Mouse (Mus musculus) kidney, adult 11 months (tissue): Measurements from ENCODE around the gene Sirpb1a.
"Not testable (repeated sequence)": the region's sequence is repeated elsewhere in the genome, so short reads cannot be mapped to it uniquely, and the experiment has no call there.

Experiments used
- DNase-seq: peaks from one replicate; pipeline ENCODE4 v3.0.0; 2022

Gene Sirpb1a

DNA sequence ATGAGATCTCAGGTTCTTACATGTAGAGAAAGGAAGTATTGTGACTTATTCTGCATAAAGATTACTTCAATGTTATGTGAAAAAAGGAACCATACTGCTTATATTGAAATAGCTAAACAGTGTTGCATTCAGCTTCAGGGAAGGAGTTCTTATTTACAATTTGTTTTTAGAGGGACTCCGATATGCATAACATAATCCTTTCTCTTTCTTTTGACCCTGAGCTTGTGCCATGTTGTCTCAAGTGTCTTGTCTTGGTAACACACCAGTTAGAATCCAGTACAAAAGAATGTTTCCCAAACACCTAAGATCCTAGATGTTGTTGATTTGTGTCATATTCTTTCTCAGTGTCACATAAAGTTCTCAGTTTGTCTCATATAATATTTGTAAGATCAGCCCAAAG lies at the start of gene Sirpb1a:
TSS of gene Sirpb1a (minus strand) at position 74 of the 400 bp plus-strand sequence.
- not testable (repeated sequence) for DNase-seq

- not testable (repeated sequence) for DNase-seq
These were observed 48.5 kb upstream of the Sirpb1a start for GRCm38 (mm10) chr3:15474831-15475230.

GRCm38 (mm10) chr3:15470158-15470557 lies 43.8 kb upstream of the Sirpb1a start:
- DNase-seq: not testable (repeated sequence)

DNA sequence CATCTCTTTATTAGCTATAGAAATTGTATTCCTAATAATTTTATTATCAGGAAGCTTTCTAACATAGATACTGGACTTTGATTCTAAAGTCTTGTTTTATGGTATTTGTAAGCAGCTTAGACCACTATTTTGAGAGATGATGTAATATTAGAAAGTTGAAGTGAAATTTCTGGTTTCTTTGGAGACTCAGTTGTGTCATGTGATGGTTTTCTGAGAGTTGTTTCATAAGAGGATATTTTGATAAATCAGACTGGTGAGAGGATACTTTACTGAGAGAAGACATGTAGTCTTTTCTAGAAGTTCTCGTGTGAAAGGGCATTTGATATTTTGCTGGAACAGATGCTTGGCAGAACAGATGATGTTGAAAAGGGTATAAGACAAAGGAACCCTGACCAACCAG lies 17.6 kb upstream of the Sirpb1a start:
- not testable (repeated sequence) for DNase-seq

DNA sequence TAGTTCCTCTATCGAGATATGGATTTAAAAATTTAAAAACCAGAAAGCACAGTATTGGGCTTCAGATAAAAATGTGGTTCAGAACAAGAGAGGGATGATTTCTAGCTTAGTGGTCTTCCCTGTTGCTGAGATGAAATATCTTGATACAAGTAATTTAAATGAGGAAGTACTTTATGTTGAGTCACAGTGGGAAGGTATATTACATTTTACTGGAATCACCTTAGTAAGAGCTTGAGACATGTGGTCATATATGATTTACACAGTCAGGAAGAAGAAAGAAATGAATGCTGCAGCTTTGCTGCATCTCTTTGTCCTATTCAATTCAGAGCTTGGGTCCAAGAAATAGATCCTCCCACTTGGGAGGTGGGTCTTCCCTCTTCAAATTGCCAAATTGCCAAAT lies 13.5 kb upstream of the Sirpb1a start:
- DNase-seq: not testable (repeated sequence)

DNA sequence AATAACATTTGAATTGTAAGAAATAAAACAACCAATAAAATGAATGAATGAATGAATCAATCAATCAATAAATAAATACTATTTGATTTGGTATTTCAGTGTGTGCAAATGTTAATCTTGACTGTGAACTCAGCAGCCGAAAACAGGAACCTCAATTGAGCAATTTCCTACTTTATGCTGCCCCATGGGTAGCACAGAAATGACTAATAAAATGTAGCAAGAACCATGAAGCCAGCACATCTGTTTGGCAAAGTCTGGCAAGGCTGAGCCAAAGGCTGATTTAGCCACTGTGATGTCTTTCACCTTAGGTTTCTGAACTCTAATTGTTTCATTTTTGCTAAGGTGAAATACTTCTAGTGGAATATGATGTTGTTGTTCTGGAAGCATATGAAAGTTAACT lies 1.6 kb upstream of the Sirpb1a start:
- no peak for DNase-seq

- not testable (repeated sequence) for DNase-seq
These were observed 70.6 kb downstream of the Sirpb1a start for GRCm38 (mm10) chr3:15355690-15356089.

DNA sequence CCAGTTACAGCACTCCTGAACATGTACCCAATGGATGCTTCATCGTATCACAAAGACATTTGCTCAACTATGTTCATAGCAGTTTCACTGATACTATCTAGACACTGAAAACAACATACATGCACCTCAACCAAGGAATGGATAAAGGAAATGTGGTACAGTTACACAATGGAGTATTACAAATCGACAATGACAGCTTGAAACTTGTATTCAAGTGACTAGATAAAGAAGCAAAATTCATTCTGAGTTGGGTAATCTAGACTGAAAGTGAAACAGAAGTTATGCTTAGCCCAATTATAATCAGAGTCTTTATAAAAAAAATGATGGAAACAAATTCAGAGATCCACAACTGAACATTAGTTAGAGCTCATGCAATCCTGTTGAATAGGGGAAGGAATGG lies 76.0 kb downstream of the Sirpb1a start:
- not testable (repeated sequence) for DNase-seq

DNA sequence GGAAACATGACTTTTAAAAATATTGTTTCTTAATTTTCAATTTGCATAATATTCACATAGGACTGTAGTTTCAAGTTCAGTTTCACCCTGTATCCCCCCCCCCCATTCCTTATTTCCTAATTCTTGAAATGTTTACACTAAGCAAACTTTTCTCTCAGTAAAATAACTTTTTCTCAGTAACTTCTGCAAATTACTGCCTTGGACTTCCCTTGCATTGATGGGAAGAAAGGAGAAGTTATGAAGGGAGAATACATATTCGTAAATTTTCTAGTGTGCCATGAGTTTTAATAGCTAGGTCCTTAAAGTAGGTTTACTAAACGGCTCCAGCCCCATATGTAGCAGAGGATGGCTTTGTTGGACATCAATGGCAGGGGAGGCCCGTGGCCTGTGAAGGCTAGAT lies 80.7 kb downstream of the Sirpb1a start:
- DNase-seq: not testable (repeated sequence)

GRCm38 (mm10) chr3:15340287-15340686 lies 86.0 kb downstream of the Sirpb1a start:
- DNase-seq: no peak

DNA sequence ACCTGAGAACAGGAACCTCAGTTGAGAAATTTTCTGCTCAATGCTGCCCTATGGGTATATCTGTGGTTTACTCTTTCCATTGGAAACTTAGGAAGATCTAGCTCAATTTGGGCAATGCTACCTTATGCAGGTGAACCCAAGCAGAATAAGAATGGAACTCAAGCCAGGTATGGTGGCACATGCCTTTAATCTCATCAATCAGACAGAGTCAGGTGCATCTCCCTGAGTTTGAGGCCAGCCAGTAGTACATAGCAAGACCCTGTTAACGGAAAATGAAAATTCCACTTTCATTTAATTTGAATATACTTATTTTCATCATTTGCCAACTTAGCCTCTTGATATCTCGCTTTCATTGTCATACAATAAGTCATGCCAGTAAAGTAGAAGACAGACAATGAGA lies 92.1 kb downstream of the Sirpb1a start:
- no peak for DNase-seq

DNA sequence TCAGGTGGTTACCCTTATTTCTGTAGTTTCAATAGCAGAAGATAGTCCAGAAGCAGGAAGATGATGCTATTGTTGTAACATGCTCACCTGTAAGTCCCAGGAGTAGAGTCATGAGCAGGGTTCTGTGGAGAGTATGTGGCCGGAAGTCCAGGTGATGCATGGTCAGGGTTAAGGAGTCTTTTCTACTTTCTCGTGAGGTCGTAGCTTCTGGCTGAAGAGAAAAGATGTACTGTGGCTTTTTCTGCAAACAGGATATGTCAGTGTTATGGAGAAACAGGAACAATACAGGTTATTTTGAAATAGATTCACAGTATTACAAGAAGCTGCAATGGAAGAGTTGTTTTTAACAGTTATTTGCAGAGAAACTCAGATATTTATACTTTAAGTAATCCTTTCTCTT lies 94.3 kb downstream of the Sirpb1a start, which contains the start of gene Gm9733:
TSS of gene Gm9733 (minus strand) at position 240 of the 400 bp plus-strand sequence.
- no peak for DNase-seq

DNA sequence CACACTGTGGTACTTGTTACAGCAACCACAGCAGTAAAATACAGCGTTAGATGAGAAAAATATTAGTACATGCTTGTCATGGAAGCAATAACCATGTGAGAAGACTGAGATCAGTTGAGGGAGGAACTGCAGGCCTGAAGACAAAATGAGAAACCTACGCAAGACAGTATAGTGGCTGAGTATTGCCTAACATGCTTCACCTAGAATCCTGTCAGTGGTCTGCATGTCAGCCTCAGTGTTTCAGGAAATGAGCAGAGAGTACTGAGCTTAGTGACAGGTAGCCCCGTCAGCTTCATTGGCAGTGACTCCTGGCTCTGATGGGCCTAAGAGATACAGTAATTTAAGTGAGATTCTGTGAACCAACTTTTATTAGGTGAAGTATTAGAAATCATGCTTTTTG lies 94.8 kb downstream of the Sirpb1a start:
- DNase-seq: no peak

DNA sequence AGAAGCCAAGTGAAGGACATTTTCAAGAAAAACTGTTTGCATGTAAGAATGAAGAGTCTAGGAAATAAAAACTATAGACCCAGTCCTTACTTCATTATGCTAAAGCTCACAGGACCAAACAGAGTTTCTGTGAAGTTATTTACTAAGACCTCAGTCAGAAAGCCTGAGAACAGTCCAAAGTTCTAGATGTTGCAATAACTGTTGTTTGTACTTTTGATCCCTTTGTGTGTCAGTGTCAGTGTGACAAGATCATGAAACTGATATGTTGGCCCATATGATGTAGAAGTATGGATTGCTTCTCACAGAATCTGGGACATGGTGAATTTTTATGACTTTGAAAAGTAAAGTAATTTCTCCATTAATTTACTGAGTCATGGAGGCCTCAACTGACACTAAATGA lies 96.8 kb downstream of the Sirpb1a start:
- DNase-seq: no peak
